Mouse (Mus musculus) olfactory bulb, adult 2 months (tissue): ENCODE data around the gene Ppp3ca. TPM values are rescaled to one million over a fixed set of nuclear protein-coding genes. Genes with fewer than 3 reads are reported as not detected.

Source experiments
- H3K27ac ChIP-seq: fragments of 200-500 bp; 2 replicates; pipeline ENCODE4 v1.5.1; 2012; ENCODE audit warnings: low read depth, low read length; ENCODE audit not compliant: insufficient read depth
- H3K4me1 ChIP-seq: fragments of 200-500 bp; 2 replicates; pipeline ENCODE4 v1.6.1; 2012; ENCODE audit warnings: low read length; ENCODE audit not compliant: control insufficient read depth, insufficient read depth
- H3K4me3 ChIP-seq: fragments of 200-500 bp; 2 replicates; pipeline ENCODE4 v1.5.1; 2012; ENCODE audit warnings: mild to moderate bottlenecking, low read depth, low read length, moderate library complexity; ENCODE audit not compliant: insufficient read depth
- CTCF ChIP-seq: fragments of 200-500 bp; IDR thresholded peaks from 2 replicates; pipeline ENCODE4 v1.5.1; 2012; ENCODE audit warnings: low read depth, mild to moderate bottlenecking, low read length, moderate library complexity; ENCODE audit not compliant: insufficient read depth
- POLR2A ChIP-seq: fragments of 200-500 bp; IDR thresholded peaks from 2 replicates; pipeline ENCODE4 v1.6.1; 2012; ENCODE audit warnings: mild to moderate bottlenecking, low read depth, low read length, moderate library complexity; ENCODE audit not compliant: insufficient read depth
- WGBS: fragments of 180-500 bp; shearing (Covaris S2); methylation state at CpG from one replicate; pipeline ENCODE4 v1.1.7; 2018; 5-methylcytosine and 5-hydroxymethylcytosine counted together
- polyA plus RNA-seq: library from polyadenylated mRNA; stranded (reverse); fragments of >200 nt; gene quantifications from 2 replicates; pipeline ENCODE4 v1.2.4, GENCODE M21; 2012; ENCODE audit warnings: low replicate concordance; ENCODE audit not compliant: missing spikeins, insufficient read depth, insufficient read length

The Ppp3ca gene
- polyA plus RNA-seq, 1 experiment, result not detected

DNA sequence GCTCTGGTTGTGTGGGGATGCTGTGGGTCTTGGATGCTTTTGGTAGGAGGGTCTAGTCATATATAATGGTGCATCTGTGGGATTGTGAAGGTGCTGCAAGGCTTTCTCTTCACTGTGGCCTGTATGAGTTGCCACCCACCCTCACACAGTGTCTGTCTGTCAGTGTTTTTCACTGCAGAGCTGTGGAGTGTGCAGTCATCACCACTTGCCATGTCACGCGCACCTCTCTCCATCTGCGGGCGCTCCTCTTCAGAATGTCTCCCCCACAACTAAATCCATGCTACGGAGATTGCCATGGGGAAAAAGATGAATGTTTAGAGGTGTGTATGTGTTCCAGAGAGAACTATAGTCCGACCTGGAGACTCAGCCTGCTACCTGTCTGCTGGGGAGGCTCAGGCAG, 61.7 kb downstream of the Ppp3ca start:
- peaks cover 4% of the 10 kb centered on the region for H3K4me1 ChIP-seq
- no peak overlapping the region for H3K4me3 ChIP-seq
- H3K27ac ChIP-seq, result no peak overlapping the region
- WGBS, result 89% methylated on average over 6 of the region's 6 CpGs
- TF ChIP-seq POLR2A, result no peak
- TF ChIP-seq CTCF, result no peak

DNA sequence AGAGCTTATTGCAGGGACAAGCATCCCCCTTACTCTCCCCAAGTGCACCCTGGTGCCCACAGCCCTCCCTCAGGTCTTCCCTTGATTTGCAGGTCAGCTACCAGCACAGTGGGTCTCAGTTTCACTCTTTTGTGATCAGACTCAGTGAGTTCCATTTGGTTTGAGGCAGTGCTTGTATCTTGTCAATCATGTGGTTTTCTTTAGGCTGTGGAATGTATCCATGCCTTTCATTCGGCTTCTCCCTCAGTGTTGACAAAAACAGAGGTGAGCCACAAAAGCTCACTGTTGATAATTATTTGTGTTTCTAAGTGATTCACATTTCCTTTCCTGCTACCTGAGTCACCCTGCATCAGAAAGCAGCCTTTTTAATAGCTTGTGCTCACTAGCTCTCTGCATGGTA, 66.1 kb downstream of the Ppp3ca start:
- Histone ChIP-seq H3K27ac (no peak overlapping the region), H3K4me3 (no peak overlapping the region), H3K4me1 (0 out of 2 replicates have a peak, but pooled peaks cover 3% of the 10 kb centered on the region)
- WGBS, result 44% methylated on average over 1 of the region's 1 CpGs
- TF ChIP-seq CTCF (no peak), POLR2A (no peak)

DNA sequence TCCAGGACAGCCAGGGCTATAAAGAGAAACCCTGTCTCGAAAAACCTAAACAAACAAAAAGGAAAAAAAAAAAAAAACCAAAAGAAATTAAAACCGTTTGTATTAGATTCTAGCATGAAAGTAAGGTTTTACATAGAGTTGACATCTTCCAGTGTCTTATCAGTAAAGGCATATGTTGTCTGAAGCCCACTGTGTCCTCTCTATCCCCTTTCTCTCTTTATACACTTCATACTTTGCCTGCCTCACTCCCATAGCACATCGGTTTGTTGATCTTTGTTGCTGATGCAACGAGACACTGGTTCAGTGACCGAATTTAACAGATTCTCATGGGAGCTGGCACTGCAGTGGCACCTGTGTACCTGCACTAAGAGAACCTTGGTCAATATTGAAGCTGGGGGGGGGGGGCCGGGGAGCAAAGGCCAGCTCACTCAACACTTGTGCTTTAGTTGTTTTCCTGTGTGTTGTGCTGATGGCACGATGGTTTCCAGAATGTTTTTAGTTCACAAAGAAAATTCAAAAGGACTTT, 66.9 kb downstream of the Ppp3ca start:
- TF ChIP-seq CTCF, result no peak
- TF ChIP-seq POLR2A, result no peak
- Histone ChIP-seq H3K4me3 (no peak overlapping the region), H3K4me1 (peaks cover 8% of the 10 kb centered on the region; the same call in 1 of the 2 replicates), H3K27ac (no peak overlapping the region)
- WGBS, result 74% methylated on average over 7 of the region's 7 CpGs

DNA sequence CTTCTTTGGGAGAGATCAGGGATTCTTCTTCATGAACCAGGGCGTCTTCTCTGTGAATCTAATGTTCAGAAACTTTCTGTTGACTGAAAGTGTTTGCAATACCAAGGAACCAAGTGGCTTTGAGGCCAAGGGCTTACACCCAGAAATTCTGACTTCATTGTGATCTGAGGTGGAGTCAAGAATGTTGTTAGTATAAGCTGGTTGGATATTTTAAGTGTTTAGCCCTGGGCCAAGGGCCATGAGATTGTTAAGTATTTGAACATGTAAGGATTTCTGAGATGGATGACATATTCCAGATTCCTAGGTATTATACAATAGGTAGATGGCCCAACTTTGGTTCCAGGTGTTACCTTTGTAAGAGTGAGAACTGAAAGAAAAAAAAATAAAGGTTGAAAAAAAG, 68.5 kb downstream of the Ppp3ca start:
- no peak for TF ChIP-seq POLR2A
- no peak for TF ChIP-seq CTCF
- Histone ChIP-seq H3K27ac (no peak overlapping the region), H3K4me1 (peaks cover 8% of the 10 kb centered on the region; the same call in 1 of the 2 replicates), H3K4me3 (no peak overlapping the region)
- 100% methylated on average over 1 of the region's 1 CpGs for WGBS

DNA sequence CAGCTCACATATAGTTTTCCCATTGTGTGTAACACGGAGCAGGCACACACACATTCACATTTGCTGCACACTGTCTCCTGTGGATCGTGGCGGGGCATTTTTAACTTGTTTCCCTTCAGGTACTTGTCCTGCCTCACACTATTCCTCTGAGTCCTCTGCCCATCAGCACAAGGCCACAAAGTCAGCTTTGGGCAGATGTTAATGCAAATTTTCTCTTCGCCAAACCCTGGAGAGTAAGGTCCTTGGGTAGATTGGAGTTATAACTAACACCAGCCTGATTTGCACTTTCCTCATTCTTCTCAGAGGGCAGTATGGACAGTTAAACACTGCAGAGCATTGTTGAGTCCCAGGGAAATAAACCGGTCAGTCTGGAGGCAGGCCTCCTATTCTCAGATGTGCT, 69.0 kb downstream of the Ppp3ca start:
- TF ChIP-seq POLR2A (no peak), CTCF (no peak)
- WGBS, result 92% methylated on average over 5 of the region's 5 CpGs
- Histone ChIP-seq H3K4me1 (peaks cover 8% of the 10 kb centered on the region; the same call in 1 of the 2 replicates), H3K27ac (no peak overlapping the region), H3K4me3 (no peak overlapping the region)

DNA sequence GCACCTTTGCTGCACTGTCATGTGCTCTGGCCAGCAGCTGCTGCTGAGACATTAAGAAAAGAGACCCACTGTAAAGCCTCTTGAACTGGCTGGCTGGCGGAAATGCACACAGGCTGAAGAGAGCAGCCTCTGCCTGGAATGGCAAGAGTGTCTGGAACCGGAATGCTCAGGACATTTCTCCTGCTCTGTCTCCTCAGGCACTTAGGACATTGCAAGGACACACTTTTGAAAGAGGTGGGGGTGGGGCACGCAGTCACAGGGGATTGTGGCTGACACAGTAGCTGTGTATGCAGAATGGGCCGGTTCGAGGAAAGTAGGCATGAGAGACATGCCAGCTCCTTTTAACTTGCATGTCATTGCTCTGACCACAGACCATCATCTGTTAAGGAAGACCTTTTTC, 71.7 kb downstream of the Ppp3ca start:
- no peak overlapping the region for H3K27ac ChIP-seq
- 78% methylated on average over 5 of the region's 5 CpGs for WGBS
- no peak overlapping the region for H3K4me3 ChIP-seq
- peaks cover 11% of the 10 kb centered on the region for H3K4me1 ChIP-seq
- TF ChIP-seq POLR2A (no peak), CTCF (no peak)

DNA sequence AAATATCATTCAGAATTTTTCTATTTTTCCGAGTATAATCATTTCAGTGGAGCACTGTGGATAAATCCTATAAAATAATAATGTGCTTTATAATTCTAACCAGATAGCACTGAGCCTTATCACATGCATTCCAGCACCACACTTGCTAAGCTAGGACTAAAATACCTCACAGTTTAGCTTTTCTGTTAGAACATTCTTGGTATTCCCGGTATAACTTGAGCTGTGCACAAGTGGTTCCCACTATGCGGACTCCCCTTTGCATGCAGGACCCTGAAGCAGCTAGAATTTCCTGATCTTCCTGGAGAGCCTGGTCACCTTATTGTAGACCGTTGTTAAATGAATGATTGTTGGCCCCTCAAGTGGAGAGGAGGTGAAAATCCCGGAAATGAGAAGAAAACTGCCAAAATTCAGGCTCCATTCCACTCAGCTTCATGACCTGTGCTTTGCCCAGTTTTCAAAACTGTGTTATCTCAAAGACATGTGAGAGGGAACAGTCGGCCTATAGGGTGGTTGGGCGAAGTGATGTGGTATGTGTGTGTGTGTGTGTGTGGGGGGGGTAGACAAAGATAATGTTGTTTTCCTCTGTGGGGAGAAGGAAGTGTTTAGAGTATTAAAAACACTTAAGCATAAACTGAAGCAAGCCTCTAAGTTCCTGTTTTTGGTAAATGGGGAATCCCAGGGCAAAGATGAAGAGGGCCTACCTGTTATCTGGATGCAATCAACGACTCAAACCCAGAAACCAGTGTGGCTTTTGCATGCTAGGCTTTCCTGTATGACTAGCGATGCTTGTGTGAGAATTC, 72.5 kb downstream of the Ppp3ca start:
- TF ChIP-seq POLR2A (no peak), CTCF (no peak)
- Histone ChIP-seq H3K4me1 (peaks cover 9% of the 10 kb centered on the region), H3K27ac (no peak overlapping the region), H3K4me3 (no peak overlapping the region)
- WGBS, result 80% methylated on average over 9 of the region's 9 CpGs

DNA sequence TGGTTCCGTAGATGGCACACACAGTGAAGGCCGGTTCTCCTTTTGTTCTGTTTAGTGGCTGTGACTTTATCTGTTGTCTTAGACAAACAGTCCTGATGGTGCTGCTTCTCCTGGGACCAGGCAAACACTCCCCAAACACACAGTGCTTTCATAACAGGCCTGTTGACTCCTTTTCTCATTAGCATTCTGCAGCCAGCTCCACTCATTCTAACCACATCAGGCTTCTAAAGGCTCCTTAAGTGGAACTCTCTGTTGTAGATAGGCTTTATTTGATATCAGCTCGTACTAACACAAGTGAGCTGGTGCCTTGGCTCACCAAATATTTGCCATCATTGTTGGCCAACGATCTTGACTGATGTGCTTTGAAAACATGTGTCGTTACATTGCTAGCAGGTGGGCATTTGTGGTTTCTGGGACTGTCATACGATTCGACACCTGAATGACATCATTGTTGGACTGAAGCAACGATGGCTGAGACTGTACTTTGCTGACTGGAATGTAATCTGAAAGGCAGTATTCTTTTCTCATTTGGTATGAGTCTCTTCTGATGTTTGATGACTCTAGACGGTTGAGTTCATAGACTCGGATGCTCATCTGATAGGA, 74.5 kb downstream of the Ppp3ca start:
- no peak overlapping the region for H3K4me3 ChIP-seq
- TF ChIP-seq CTCF (no peak), POLR2A (no peak)
- peaks cover 9% of the 10 kb centered on the region for H3K4me1 ChIP-seq
- 61% methylated on average over 10 of the region's 10 CpGs for WGBS
- no peak overlapping the region for H3K27ac ChIP-seq

DNA sequence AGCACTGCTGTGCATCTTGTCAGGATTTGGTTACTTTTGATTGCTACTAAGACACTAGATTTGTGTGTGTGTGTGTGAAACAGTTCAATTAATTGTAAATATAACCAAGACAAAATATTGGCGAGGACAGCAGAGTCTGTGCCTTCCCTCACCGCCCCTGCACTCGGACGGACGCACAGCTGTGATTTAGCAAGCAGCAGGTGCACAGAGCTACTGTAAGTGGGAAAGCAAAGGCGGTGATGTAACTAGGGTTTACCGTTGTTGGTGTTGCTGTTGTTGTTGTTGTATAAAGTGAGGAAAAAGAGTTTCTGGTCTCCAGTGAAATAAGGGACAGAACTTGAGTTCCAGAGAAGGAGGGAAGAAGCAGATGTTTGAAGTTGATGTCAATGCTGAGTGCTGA, 75.5 kb downstream of the Ppp3ca start:
- peaks cover 11% of the 10 kb centered on the region for H3K4me1 ChIP-seq
- no peak overlapping the region for H3K4me3 ChIP-seq
- WGBS, result 23% methylated on average over 7 of the region's 7 CpGs
- no peak overlapping the region for H3K27ac ChIP-seq
- no peak for TF ChIP-seq POLR2A
- TF ChIP-seq CTCF, result no peak
